Mouse (Mus musculus) heart, postnatal 4 days (tissue): ENCODE results near the gene Ltbp2. TPM values are rescaled to one million over a fixed set of nuclear protein-coding genes. Genes with fewer than 3 reads are reported as not detected.

ENCODE experiments used
- DNase-seq: peaks from one replicate; pipeline ENCODE4 v3.0.0; 2021
- total RNA-seq, 2 experiments: library from RNA; stranded (reverse); gene quantifications; 2 replicates each; pipeline ENCODE4 v1.2.3; 2021

Ltbp2 gene
- total RNA-seq, 2 experiments from 2014 or later = 7.6 to 8.9 TPM

DNA sequence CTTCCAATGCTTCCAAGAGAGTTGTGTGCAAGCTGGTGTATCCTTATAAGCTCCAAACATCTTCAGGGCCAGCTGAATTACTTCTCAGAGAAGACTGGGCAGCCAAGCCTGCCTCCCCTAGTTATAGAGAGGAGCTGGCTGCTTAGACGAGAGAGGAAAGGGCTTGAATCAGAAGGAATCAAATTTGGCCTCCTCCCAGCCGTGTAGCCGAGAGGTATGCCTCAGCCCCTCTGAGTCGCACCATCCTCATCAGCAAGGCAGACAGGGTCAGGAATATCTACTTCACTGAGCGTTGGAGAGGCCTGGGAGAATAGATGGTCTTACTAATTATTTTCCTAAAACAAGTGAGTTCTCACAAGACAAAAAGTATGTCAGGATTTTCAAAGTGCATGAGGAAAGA, 40.7 kb downstream of the Ltbp2 start:
- DNase-seq = no peak

DNA sequence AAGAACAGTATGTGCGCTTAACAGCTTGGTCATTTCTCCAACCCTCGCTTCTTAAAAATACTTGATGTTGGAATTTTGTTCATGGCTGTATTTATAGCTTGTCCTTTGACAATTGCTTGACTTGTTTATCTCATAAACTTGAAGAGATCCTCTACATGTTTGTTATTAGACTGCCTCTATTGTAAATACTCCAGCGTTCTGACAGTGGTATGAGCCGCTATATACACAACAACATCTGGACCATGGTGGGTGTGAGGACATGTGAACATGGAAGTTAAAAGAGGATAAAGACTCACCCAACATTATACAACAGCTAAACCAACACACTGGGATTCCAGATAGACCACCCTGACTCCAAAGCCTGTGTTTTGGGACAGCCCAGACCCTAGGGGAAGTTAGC, 41.6 kb downstream of the Ltbp2 start:
- DNase-seq = no peak

DNA sequence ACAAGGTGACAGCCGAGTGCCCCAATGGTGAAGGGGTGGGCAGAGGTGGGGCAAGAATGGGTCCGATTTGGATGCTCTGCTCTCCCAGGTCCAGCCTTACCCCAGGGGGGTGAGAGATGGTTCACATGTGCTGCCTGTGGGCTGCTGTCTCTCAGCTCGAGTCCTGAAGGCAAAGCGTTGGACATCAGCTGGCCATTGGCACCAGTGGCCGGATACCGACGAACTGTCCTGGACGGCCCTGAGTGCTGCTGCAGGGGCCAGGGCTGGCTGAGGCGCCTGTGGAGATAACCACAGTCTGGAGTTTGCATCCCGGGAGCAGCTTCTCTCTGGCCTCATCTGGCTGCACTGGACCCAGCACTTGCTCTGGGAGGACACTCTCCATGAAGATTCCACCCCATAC, 44.7 kb downstream of the Ltbp2 start:
- no peak for DNase-seq

DNA sequence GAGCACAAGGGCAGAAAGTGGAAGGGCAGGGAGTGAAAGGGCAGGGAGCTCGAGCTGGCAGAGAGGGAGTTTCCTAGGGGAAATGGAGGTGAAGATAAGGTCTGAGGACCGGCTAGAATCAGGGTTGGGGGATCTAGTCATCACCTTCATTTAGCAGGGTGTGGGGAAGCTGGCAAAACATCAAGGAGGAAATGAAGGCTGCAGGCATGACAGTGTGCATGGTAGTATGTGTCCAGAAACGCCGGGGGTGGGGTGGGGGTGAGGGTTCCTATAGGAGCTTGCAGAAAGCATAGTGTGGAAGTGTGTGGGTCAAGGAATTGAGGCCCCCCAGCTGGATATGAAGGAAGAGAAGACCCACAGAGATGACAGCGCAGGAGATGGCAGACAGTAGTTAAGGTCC, 45.2 kb downstream of the Ltbp2 start:
- DNase-seq = no peak

DNA sequence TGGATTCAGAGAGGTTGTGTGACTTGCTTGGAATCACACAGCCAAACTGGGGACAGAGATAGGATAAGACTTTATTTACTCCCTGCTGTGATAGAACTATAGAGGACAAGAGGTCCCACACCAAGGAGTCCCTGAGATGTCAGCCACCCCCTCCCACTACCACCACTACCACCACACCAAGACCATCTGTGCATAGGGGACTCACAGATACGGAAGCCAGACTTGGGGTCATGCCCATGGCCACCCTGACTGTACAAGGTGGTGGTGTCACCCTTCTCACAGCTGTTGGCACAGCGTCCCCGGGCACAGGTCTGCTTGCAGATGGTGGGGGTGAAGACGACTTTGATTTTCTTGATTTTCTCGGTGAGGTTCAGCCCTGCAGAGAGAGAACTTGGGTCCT, 45.9 kb downstream of the Ltbp2 start:
- no peak for DNase-seq

DNA sequence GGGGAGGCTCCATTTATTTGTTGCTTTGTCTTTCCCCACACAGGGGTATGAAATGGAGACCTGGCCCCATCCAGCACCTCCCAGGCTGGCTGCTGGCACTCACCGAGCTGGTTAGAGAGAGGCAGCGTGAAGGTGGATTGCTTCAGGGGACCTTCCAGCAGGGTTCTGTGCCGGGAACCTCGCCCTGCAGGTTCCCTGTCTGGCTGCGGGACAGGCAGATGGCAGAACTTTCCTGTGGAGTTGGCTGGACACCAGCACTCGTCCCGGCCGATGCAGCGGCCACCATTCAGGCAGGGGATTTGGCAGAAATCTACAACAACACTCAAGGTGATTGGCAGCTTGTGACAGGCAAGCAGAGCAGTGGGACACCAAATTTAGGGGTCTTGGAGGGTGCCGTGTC, 46.4 kb downstream of the Ltbp2 start:
- no peak for DNase-seq

DNA sequence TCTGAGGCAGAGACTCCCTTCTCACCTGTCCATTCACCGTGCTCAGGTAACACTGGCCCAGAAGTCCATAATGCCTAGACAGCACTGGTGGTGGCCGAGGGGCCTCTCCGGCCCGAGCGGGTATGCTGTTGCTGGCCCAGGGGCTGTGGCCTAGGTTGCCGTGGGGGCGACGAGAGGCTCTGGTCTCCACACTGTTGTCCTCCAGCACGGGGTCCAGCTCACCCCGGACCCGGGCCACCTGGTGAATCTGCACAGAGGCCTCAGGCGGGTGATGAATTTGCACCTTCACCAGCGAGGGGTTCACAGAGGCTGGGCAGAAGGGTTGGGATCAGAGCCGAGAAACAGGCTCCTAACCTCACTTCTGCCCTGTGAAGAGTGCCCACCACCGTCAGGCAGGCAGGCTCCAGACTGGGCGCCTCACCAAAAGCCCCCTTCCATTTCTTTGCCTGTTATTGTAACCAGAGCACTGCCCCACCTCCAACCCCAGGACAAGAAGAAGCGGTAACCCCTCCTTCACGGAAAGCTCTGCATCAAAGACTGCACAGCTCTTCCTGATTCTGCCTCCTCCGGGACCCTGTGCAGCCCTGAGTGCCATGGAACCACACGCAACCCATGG, 47.1 kb downstream of the Ltbp2 start:
- no peak for DNase-seq

DNA sequence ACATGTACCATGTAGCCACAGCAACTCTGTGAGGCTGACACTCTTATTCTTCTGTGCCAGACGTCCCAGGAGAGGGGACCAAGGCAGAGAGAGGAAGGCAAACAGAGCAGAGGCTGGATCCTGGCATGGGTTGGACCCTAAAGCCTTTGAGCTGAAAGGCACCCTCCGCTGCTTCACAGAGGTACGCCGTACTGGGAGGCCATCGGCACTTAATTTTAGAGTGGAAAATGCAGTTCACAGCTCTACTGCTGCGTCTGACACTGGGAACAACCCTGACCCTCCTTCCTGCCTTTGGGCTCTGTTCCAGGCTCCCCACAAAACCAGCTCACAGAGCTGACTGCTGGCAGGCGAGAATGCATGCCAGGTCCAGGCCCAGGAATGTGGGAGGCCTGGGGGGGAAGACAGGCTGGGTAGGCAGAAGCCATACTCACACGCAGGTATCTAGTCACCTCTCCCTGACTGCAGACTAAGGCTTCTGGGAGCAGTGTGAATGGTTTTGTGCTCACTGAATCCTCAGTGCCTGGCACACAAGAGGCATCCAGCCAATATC, 48.9 kb downstream of the Ltbp2 start:
- peak; percentile 35 for DNase-seq

DNA sequence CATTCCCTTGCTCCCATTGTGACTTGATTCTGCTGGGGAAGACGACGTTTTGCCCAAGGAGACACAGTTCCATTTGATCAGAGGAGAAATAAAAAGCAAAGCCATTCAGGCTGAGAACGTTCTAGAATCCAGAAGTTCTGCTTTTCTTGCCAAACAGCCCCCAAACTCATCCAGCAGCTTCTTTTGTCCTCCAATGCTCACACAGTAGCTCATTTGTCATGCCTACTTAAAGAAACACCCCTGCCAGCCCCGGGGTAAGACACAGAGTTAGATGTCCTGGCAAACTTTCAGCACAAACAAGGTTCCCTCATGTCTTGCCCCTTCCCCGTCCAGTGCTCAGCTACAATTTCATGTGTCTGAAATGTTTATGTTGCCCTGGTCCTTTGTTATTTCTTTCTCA, 52.1 kb downstream of the Ltbp2 start:
- no peak for DNase-seq

DNA sequence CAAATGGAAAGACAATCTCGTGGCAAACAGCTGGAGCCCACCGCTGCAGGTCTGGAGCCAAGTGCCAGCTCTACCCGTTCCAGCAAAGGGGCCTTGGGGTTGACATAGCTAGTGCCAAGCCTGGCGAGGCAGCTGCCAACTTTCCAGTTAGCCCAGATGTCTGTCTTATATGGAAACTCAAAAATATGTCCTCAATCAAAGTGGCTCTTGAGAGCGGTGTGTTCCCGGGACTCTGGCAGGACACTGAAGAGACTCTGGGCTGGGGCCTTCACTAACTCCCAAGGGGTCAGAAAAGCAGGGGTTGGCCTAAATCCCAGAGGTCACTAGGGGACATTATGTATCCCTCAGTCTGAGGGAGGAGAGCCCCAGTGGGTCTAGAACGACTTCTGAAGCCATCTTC, 52.7 kb downstream of the Ltbp2 start:
- DNase-seq = peak; percentile 50

DNA sequence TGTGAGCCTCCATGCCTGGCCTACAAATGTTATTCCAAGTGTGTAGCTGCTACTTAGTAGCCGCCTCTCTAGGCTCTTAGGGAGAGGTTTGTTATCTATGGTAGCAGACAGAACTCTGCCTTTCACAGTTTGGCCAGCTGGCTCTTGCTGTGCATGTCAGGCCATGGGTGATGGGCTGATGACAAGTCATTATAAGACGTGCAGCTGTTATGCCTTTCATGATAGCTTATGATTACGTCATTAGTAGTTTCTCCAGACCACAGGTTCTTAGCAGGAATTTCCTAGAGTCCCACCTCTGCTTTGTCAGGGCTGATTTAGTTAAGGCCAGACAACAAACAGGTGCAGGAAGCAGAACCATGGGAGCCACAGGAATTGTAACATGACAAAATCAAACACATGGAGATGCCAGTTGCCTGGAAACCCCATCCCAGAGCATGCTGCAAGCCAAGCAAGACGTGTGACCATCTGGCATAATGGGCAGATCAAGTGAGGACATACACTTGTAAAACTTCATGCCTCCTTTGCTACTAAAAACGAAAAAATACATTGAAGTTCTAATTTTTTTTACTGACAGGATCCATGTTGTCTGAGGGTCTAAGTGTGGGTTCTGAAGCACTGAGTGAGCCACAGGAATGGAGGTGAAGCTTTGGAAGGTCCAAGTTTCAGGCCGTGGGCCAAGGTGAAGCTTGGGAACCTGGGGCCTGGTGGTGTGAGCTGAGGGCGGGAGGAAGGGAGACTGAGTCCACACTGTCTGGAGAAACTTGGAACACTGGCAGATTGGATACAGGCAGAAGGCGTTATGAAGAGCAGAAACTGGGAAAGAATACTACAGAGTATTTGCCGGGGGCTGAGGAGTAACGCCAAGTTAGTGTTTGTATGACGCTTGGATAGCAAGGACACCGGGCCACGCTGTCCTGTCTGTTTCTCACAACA, 56.8 kb downstream of the Ltbp2 start:
- DNase-seq = peak; percentile 51

DNA sequence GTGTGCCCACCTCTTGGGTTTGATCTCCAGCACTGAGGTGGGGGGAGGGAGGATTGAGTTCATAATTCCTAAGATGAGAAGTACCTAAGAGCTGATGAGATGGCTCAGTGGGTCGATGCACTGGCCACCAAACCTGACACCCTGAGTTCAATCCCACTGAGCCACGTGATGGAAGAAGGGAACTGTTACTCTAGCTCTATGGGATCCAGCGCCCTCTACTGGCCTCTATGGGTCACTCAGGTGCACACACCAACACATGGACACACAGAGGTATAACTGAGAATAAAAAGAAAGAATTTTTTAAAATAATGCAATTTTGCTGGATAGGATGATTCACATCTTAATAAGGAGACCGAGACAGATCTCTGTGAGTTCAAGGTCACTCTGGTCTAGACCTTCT, 57.8 kb downstream of the Ltbp2 start:
- no peak for DNase-seq

DNA sequence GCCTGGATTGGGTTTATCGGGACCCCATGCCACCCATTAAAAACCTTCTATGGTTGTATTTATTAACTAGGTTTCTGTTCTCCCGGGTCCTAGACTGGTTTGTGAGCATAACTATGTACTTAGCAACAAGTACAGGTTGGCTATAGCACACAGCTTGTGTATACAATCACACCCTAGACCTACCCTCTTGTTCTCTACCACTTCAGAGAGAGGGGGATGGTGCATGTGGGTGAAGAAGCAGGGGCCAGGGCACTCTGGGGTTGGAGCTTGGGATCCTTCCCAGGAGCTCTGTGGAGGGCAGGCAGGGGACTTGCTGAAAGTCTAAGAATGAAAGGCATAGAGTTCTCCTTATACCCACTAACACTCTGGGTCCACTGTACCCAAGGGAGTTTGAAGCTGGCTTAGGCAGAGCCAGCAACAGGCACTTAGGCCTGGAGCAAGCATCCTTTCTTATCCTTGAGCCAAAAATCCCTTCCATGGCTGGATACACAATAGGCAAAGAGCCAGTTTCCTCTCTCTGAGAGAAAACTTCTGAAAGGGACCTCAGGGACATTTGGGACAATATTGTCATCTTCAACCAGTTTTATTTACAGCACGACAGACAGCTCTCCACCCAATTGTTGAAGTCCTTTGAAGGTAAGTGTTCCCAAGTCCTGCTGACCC, 61.5 kb downstream of the Ltbp2 start:
- DNase-seq = no peak

DNA sequence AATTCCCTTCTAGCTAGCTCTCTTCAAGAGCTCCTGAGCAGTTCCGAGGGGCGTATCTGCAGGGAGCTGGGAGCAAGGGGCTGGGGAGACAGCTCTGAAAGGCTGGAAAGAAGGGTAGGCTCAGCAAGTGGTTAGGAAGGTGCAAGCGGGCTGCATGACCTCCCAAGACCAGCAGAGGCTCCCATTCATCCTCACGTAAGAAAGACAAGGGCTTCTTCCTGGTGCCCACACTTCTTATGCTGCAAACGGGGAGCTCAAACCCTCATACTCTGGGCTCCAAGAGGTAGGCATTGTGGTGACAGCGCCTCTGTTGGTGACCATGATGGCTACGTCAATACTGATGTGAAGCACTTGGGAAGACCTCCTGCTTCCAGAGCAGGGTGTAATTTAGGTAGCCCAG, 62.6 kb downstream of the Ltbp2 start:
- no peak for DNase-seq

DNA sequence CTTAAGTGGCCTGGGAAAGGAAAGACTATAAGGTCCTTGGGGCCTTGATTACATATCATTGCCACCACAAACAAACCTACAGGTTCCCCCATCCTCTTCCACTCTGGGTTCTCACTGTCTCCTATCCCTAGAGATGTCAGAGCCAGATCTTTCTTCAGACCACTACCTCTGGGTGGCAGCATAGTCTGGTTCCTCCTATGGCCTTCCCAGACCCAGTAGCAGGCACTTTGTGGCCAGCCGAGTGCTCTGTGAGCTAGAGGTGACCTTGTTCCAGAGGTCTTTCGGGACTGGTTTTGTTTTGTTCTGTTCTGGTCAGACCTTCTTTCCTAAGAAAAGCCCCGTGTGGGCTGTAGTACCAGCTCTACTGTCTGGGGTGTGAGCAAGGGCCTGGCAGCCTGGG, 64.3 kb downstream of the Ltbp2 start:
- no peak for DNase-seq

DNA sequence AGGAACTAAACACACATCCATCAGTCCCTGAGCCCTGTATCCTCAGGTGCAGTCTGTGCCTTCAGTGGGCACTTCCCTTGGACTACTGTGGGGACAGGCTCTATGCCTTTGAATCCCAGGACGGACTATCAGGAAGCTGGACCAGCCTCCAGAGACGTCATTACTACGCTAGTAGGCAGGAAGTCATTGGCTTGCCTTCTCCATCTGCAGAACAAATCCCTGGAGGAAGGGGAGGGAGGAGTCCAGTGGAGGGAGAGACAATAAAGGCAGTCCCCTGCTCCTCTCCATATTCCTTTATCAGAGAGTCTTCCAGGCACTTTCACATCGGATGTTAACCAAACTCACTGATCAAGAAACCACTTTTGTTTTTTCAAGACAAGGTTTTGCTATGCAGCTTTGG, 64.8 kb downstream of the Ltbp2 start:
- peak; percentile 37 for DNase-seq

DNA sequence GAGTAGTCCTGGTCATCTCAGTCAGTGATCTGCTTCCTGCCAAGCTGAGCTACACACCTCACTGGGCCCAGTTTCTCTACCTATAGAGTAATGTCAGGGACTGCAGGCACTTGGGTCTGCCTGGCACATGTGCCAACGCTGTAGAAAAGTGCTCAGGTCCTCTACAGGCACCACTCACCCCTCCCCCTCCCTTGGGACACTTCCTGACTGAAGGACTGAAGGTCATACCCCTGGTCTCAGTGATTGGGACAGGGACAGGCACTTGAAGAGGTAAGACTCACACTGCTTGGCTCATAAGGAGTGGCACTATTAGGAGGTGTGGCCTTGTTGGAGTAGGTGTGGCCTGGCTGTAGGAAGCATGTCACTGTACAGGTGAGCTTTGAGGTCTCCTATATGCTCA, 65.5 kb downstream of the Ltbp2 start:
- no peak for DNase-seq

DNA sequence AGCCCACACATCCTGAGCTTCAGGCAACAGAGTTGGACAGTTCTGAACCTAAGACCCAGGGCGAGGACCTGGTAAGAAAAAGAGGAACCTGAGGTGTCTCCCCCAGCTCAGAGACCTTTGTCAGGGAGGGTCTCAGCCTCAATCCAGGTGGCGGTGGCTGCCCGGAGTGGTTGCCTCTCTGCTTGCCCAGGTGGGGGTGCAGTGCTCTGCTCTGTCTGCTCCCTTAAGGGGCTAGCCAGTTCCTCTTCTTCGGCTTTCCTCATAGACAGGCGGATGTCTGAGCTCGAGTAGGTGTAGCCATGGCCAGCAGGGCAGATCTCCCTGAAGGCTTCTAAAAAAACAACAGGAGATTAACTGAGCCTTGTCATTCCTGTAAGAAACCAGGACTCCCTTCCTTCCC, 67.3 kb downstream of the Ltbp2 start:
- DNase-seq = no peak

DNA sequence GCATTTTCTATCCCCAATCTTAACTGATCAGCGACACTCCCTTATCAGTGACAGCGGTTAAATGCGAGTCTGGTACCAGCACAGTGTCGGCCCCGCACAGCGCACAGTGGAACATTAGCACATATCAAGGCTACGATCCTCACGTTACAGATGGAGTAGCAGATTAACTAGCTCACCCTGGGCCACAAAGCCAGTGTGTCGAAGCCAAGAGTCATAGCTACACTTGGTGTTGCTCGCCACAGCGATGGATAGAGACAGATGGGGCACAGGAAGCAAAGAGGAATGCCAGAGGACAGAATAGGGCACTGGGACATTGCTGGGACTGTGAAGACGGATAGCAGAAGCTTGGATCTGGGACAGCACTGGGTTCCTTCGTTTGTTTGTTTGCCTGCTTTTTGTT, 69.0 kb downstream of the Ltbp2 start:
- DNase-seq = no peak

DNA sequence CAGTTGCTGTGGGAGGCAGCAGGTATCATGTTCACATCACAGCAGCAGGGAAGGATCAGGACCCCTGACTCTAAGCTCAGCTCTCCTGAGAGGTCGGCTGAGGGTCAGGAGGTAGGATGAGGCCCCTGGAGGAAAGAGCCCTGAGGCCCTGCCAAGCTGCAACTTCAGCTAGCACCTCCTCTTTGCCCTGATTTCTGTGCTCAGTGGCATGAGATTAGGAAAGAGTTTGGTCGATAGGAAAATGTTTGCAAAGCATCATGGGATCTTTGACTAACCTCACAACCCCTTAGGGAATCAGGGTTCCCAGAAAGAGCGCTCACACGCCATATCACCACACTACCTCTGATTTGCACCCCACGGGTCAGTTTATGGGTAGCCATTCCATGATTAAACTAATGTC, 69.6 kb downstream of the Ltbp2 start:
- no peak for DNase-seq

DNA sequence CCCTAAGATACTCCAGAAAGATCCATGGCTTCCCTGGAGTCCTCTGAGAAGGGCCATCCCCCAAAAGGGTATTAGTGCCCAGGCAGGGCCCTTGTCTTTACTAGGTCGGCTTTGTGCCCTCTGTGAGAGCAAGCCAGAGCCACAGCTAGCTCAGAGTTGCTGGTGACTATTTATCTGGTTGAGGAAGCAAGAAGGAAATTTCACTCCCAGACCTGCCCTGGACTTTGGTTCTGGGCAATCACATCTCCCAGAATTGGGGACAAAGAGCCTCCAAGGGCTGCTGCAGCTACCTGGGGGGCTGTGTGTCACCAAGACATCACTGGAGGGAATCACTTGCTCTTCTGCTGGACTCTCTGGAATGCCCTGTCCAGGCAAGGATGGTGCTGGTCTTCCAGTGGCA, 70.3 kb downstream of the Ltbp2 start:
- DNase-seq = no peak

DNA sequence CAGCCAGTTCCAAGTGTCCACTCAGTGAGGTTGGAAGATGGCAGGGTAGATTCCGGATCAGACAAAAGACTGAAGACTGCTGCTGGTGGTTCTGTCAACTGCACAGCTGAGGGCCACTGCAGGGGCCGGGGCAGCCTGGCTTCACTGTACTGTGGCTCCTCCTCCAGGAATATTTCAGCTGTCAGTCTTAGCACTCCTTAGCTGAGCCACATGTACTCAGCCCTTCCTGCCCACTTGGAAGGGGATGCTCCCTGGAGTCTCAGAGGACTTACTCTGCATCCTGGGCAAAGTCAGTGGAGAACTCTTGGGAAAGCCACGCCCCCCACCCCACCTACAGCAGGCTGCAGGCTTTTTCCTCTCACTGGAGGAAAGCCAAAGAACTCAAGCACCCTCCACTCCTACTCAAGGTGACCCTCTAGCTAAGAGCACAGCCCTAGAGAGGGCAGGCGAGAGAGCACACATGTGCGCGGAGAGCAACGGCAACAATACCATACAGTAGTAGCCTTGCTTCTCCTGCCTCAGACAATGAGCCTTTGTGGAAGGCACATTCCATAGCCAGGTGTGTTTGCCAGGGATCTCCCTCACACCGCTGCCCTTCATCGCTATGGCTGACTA, 71.0 kb downstream of the Ltbp2 start:
- no peak for DNase-seq

DNA sequence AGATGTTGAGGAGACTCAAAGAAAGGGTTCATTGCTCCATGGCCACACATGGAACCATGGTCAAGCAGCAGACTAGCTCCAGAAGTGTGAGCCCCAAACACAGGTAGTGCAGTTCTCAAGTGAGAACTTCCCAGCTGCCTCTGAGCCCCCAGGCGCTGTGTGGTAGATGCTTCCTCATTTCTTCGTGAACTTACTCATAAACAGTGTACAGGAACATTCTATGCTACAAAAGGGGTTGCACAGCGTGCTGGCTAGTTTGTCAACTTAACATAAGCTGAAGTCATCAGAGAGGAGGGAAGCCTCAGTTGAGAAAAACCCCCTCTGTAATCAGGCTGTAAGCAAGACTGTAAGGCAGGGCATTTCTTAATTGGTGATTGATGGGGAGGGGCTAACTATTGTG, 73.7 kb downstream of the Ltbp2 start:
- no peak for DNase-seq
